Mouse (Mus musculus): ENCODE data around the gene Gm9046.
"Not testable (repeated sequence)": the region's sequence is repeated elsewhere in the genome, so short reads cannot be mapped to it uniquely, and the experiment has no call there.

GRCm38 (mm10) chr10:118354005-118354404 lies 10.9 kb upstream of the Gm9046 start, which contains the start of gene Gm9049:
- not testable (repeated sequence) for TF ChIP-seq CTCF (IDR thresholded peaks at IDR 0.05; ENCODE audit: borderline replicate concordance, insufficient read depth, low read length); POLR2A (IDR thresholded peaks at IDR 0.05; ENCODE audit: low read depth, low read length)

All from embryonic fibroblast, embryonic 13.5 days (primary cell).